Mouse (Mus musculus): ENCODE data around the gene Fads6. TPM values are rescaled to one million over a fixed set of nuclear protein-coding genes. Genes with fewer than 3 reads are reported as not detected.

The Fads6 gene
- 0.26 and 0.37 TPM in 2 replicates for polyA plus RNA-seq (2016; fragmentation: Nextera tagmentation; extraction: Ambion mirVana)

DNA sequence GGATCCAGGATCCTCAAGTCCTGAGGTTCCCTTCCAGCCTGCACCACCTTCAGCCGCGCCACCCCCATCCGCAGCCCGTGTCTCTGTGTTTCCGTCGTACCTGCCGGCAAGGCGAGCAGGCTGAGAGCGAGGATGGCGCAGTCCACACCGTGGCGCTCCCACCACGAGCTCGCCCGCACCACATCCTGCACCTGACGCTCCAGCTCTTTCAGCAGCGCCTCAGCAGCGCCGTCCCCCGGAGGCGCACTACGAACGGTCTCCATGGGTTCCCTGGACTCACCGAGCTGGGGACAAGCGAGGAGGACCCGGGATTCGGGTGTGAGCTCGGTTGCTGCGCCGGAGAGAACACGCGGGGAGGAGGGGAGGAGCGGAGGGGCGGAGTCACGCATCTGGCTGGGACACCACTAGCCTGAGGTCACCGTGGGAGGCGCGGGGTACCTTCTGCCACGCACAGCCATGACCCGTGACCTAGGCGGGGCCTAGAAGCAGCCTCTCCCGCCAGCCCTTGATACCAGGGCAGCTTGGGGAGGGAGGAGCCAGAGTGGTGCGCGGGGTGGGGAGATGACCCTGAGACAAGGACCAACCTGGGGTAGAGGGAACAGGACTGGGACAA, at the start of gene Fads6:
TSS of gene Fads6 (minus strand) at position 450 of the 613 bp plus-strand sequence.
- H3K27ac ChIP-seq: no peak within 1 kb of the TSS
- WGBS: under 1% methylated on average over 44 of the region's 44 CpGs

DNA sequence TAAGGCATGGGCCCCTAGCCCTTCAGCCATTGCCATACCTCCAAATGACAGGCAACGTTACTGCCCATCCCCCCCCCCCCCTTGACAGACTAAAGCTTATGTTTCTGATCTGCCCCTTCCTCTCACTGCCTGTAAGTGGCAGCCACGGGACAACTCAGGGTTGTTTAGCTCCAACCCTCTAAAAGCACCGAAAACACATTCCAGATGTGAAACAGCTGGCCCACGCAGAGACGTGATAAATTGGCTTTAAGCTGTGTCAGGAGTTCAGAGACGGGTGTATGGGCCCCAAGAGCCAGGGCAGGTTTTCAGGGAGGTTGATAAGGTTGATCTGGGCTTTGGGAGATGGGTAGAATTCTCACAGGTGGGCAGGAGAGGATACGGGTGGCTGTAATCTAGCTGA, 48.1 kb upstream of the Fads6 start:
- Histone ChIP-seq H3K27ac (no peak overlapping the region), H3K9ac (no peak overlapping the region), H3K4me3 (replicated peaks) (no peak overlapping the region), H3K4me1 (no peaks in the 10 kb centered on the region), H3K9me3 (no peaks in the 10 kb centered on the region), H3K36me3 (replicated peaks) (peaks cover 10% of the 10 kb centered on the region; the same call in 1 of the 2 replicates), H3K4me2 (no peak overlapping the region), H3K27me3 (peaks cover 45% of the 10 kb centered on the region)
- WGBS: 56% methylated on average over 7 of the region's 7 CpGs
- no peak for ATAC-seq (ENCODE audit: low FRiP score)

More for the DNA sequence above, at the start of gene Fads6:
- peaks cover 35% of the 10 kb centered on the region for H3K27me3 ChIP-seq
- peak; percentile 63 for ATAC-seq (ENCODE audit: low FRiP score)
- H3K4me1 ChIP-seq: peaks cover 11% of the 10 kb centered on the region
- H3K9ac ChIP-seq: peak within 1 kb of the TSS; percentile 61
- H3K4me2 ChIP-seq: peak within 1 kb of the TSS; percentile 88
- H3K4me3 ChIP-seq (replicated peaks): peak within 1 kb of the TSS; percentile 49
- H3K9me3 ChIP-seq: no peaks in the 10 kb centered on the region
- no peaks in the 10 kb centered on the region for H3K36me3 ChIP-seq (replicated peaks)

DNA sequence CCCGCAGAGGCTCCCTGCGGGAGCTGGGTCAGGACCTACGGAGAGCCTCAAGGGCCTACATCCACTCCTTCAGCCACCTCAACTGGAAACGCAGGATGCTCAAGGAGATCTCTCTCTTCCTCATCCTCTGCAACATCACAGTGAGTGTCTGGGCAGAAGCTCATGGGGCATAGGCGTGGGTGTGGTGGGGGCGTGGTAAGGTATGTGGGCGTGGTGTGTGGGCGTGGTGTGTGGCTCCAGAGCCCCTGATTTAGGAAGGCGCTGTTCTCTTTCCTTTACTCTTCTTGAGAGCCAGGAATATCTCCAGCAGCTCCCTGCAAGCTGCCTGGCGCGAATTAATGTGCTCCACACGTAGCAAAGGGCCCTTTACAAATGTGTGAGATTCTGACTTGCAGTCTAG, 47.5 kb upstream of the Fads6 start:
- WGBS: 13% methylated on average over 12 of the region's 12 CpGs
- Histone ChIP-seq H3K27ac (no peak overlapping the region), H3K4me3 (replicated peaks) (no peak overlapping the region), H3K4me1 (no peaks in the 10 kb centered on the region), H3K9ac (no peak overlapping the region), H3K27me3 (peaks cover 50% of the 10 kb centered on the region), H3K36me3 (replicated peaks) (peaks cover 6% of the 10 kb centered on the region; the same call in 1 of the 2 replicates), H3K4me2 (no peak overlapping the region), H3K9me3 (no peaks in the 10 kb centered on the region)
- no peak for ATAC-seq (ENCODE audit: low FRiP score)

DNA sequence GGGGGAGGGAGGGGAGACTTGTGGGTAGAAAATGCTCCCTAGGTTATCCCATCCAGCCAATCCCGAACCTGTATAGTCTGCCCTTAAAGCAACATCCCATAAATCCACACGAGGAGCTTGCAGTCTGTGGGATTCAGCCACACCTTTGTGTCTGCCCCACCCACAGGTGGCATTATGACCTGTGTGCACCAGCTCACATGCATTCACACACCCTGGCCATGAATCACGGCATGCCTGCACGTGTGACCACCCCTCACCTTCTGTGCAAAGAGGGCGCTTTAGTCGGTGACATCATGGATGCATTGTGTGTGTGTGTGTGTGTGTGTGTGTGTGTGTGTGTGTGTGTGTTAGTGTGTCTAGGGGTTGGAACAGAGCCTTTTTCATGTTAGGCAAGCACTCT, 44.4 kb upstream of the Fads6 start:
- no peaks in the 10 kb centered on the region for H3K36me3 ChIP-seq (replicated peaks)
- WGBS: 81% methylated on average over 6 of the region's 6 CpGs
- H3K4me2 ChIP-seq: no peak overlapping the region
- H3K27me3 ChIP-seq: peaks cover 57% of the 10 kb centered on the region
- no peaks in the 10 kb centered on the region for H3K9me3 ChIP-seq
- H3K4me1 ChIP-seq: no peaks in the 10 kb centered on the region
- no peak overlapping the region for H3K4me3 ChIP-seq (replicated peaks)
- no peak for ATAC-seq (ENCODE audit: low FRiP score)
- H3K9ac ChIP-seq: no peak overlapping the region
- H3K27ac ChIP-seq: no peak overlapping the region

DNA sequence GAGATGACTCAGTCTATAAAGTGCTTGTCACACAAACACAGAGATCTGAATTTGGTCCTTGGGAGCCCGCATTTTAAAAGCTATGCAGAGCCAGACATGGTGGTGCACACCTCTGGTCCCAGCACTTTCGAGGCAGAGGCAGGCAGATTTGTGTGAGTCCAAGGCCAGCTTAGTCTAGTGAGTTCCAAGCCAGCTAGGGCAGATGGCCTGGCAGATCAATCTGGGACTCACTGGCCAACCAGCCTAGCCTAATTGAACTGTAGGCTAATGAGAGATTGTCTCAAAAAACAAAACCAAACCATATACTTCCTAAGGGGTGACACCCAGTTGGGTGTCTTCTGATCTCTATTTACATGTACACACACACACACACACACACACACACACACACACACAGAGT, 43.8 kb upstream of the Fads6 start:
- Histone ChIP-seq H3K4me1 (no peaks in the 10 kb centered on the region), H3K4me3 (replicated peaks) (no peak overlapping the region), H3K27me3 (peaks cover 61% of the 10 kb centered on the region), H3K9me3 (no peaks in the 10 kb centered on the region), H3K36me3 (replicated peaks) (no peaks in the 10 kb centered on the region), H3K9ac (no peak overlapping the region), H3K27ac (no peak overlapping the region), H3K4me2 (no peak overlapping the region)
- ATAC-seq (ENCODE audit: low FRiP score): no peak
- WGBS: 77% methylated on average over 2 of the region's 2 CpGs

DNA sequence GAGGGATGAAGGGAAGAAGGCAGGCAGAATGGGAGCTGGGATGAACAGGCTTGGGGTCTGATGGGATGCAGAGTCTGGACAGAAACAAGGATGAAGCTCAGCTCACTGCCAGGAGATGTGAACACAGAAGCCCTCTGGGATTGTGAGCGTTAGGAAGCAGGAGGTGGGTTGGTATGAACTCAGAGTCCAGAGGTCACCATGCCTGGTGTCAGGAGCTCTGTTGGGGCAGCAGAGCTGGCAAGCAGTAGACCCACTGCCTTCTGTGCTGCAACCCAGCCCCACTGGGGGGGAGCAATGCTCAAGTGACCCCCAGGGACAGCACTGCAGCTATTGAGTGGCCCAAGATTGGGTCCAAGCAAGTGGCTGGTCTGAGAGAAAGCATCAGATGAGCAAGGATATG, 40.4 kb upstream of the Fads6 start:
- no peak overlapping the region for H3K27ac ChIP-seq
- no peak overlapping the region for H3K4me3 ChIP-seq (replicated peaks)
- no peak overlapping the region for H3K4me2 ChIP-seq
- H3K9ac ChIP-seq: no peak overlapping the region
- no peaks in the 10 kb centered on the region for H3K9me3 ChIP-seq
- peaks cover 77% of the 10 kb centered on the region for H3K27me3 ChIP-seq
- H3K4me1 ChIP-seq: peaks cover 11% of the 10 kb centered on the region
- no peak for ATAC-seq (ENCODE audit: low FRiP score)
- WGBS: 92% methylated on average over 1 of the region's 1 CpGs
- no peaks in the 10 kb centered on the region for H3K36me3 ChIP-seq (replicated peaks)

DNA sequence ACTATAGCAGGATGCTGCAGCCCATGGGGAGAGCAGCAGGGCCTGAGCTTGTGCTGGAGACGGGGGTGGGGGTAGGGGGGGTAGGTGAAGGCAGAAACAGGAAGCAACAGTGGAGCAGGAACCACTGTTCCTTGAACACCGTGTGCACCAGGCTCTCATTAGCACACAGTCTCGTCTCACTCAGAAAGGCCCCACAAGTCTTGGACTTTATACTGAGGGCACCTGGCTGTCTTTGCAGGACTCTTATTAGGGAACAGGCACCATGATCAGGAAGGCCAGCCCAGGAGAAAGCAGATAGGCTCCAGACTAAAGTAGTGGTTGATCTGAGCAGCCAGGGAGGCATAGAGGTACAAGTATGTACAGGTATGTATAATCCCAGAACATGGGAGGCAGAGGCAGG, 39.9 kb upstream of the Fads6 start:
- peaks cover 81% of the 10 kb centered on the region for H3K27me3 ChIP-seq
- H3K36me3 ChIP-seq (replicated peaks): no peaks in the 10 kb centered on the region
- no peak overlapping the region for H3K4me2 ChIP-seq
- peaks cover 11% of the 10 kb centered on the region for H3K4me1 ChIP-seq
- H3K27ac ChIP-seq: no peak overlapping the region
- H3K9me3 ChIP-seq: no peaks in the 10 kb centered on the region
- no peak for ATAC-seq (ENCODE audit: low FRiP score)
- WGBS: 53% methylated on average over 3 of the region's 3 CpGs
- H3K9ac ChIP-seq: no peak overlapping the region
- H3K4me3 ChIP-seq (replicated peaks): no peak overlapping the region

DNA sequence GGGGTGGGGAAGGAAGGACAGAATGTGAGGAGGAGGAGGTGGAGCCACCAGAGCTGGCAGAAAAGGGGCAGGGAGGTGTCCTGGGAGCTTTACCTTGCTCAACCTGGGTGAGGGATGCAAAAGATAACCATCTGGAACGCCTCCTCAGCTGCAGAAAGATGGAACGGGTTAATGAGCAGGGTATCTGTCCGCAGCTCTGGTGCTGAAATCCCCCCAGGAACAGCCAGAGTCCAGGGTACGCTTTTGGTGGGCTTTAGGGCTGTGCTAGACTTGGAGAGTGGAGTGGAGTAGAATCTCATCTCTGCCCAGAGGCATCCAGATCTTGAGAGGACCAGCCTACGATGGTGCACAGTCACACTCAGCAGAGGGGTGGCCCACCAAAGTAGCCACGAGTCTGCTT, 38.7 kb upstream of the Fads6 start:
- Histone ChIP-seq H3K27ac (no peak overlapping the region), H3K4me2 (no peak overlapping the region), H3K36me3 (replicated peaks) (no peaks in the 10 kb centered on the region), H3K9ac (no peak overlapping the region), H3K9me3 (no peaks in the 10 kb centered on the region), H3K27me3 (peaks cover 88% of the 10 kb centered on the region), H3K4me3 (replicated peaks) (no peak overlapping the region), H3K4me1 (peaks cover 11% of the 10 kb centered on the region)
- WGBS: 17% methylated on average over 6 of the region's 6 CpGs
- ATAC-seq (ENCODE audit: low FRiP score): no peak

DNA sequence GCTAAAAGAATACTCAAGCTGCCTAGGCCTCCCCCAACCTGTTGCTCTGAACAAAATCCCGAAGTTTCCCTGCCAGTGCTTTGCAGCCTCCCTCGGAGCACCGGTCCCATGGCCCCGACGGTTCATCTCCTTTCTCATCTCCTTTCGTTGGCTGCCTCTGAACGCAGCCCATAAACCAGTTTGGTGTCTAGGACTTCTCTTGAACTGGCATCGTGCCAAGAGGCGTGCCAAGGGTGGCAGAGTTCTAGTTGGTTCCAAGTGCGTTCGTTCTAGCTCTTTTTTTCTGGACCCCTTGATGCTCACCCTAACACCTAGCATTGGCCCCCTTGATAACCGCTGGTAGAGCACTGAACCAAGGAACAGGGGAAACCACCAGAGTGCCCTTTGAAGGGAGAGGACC, 37.8 kb upstream of the Fads6 start:
- Histone ChIP-seq H3K4me3 (replicated peaks) (no peak overlapping the region), H3K4me2 (no peak overlapping the region; the same call in 1 of the 2 replicates), H3K4me1 (peaks cover 11% of the 10 kb centered on the region), H3K9ac (no peak overlapping the region), H3K27ac (no peak overlapping the region), H3K9me3 (no peaks in the 10 kb centered on the region), H3K27me3 (peaks cover 83% of the 10 kb centered on the region), H3K36me3 (replicated peaks) (no peaks in the 10 kb centered on the region)
- WGBS: 57% methylated on average over 12 of the region's 12 CpGs
- no peak for ATAC-seq (ENCODE audit: low FRiP score)

DNA sequence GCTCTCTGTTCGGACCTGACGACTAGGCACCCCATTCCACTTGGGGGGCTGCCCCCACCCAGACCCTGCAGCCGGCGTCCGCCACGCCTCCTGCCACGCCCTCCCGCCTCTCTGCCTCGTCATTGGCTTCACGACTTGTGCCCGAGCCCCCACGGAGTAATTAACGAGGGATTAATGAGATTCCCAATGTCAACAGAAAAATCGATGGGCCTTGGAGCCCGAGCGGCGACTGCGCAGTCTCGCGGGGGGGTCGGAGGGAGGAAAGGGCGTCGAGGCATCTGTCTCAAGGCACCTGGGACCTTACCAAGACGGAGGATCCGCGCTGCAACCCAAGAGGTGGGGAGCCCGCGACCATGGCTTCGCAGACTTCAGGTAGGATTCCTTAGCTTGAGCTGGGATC, 37.1 kb upstream of the Fads6 start, which contains the start of gene Otop3:
TSS of gene Otop3 (plus strand) at position 201 of the 400 bp plus-strand sequence.
- Histone ChIP-seq H3K4me1 (peaks cover 11% of the 10 kb centered on the region), H3K4me3 (replicated peaks) (peak within 1 kb of the TSS; percentile 10), H3K27ac (no peak within 1 kb of the TSS), H3K4me2 (peak within 1 kb of the TSS; percentile 48), H3K9ac (no peak within 1 kb of the TSS), H3K9me3 (no peaks in the 10 kb centered on the region), H3K27me3 (peaks cover 80% of the 10 kb centered on the region), H3K36me3 (replicated peaks) (no peaks in the 10 kb centered on the region)
- no peak for ATAC-seq (ENCODE audit: low FRiP score)
- under 1% methylated on average over 29 of the region's 29 CpGs for WGBS

DNA sequence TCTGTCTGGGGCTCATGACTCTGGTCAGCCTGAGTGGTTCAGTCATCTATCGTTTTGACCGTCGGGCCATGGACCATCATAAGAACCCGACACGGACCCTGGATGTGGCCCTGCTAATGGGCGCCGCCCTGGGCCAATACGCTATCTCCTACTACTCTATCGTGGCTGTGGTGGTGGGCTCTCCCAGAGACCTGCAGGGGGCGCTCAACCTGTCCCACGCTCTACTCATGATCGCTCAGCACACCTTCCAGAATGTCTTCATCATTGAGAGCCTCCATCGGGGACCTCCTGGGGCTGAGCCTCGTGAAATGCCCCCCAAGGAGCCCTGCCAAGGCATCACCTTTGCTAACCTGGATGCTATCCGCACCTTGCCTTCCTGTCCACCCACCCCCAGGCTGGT, 31.9 kb upstream of the Fads6 start:
- Histone ChIP-seq H3K27me3 (peaks cover 67% of the 10 kb centered on the region), H3K9me3 (no peaks in the 10 kb centered on the region), H3K9ac (no peak overlapping the region), H3K27ac (no peak overlapping the region), H3K36me3 (replicated peaks) (no peaks in the 10 kb centered on the region), H3K4me3 (replicated peaks) (no peak overlapping the region), H3K4me1 (peaks cover 2% of the 10 kb centered on the region), H3K4me2 (no peak overlapping the region)
- WGBS: 72% methylated on average over 15 of the region's 15 CpGs
- ATAC-seq (ENCODE audit: low FRiP score): no peak

DNA sequence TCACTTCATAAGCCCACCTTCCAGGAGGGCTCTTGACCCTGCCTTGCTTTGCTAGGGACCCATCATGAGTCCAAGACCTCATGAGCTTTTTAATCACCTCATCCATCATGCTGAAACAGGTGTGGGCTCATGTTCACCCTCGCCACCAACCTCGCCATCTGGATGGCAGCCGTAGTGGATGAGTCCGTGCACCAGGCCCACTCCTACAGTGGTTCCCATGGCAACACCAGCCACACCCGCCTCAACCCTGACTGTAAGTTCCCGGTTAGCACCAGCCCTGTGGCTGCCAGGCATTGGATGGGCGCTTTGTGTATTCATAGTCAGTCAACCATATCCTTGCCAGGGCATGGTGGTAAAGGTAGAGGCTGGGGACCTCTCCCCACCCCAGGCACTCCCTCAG, 29.3 kb upstream of the Fads6 start:
- ATAC-seq (ENCODE audit: low FRiP score): no peak
- Histone ChIP-seq H3K4me1 (peaks cover 10% of the 10 kb centered on the region; the same call in 1 of the 2 replicates), H3K9me3 (no peaks in the 10 kb centered on the region), H3K4me2 (no peak overlapping the region), H3K4me3 (replicated peaks) (no peak overlapping the region), H3K9ac (no peak overlapping the region), H3K27ac (no peak overlapping the region), H3K27me3 (peaks cover 67% of the 10 kb centered on the region), H3K36me3 (replicated peaks) (no peaks in the 10 kb centered on the region)
- 76% methylated on average over 7 of the region's 7 CpGs for WGBS

DNA sequence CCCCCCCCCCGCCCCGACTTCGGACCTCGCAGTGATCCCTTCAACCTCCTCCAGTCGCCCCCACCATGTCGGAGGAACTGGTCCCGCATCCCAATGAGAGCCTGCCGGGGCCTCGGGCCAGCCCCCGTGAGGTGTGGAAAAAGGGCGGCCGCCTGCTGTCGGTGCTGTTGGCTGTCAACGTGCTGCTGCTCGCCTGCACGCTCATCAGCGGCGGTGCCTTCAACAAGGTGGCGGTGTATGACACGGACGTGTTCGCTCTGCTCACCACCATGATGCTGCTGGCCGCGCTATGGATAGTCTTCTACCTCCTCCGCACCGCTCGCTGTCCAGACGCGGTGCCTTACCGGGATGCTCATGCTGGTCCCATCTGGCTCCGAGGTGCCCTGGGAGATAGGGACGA, 25.9 kb upstream of the Fads6 start:
- Histone ChIP-seq H3K4me3 (replicated peaks) (no peak overlapping the region), H3K36me3 (replicated peaks) (no peaks in the 10 kb centered on the region), H3K27me3 (peaks cover 91% of the 10 kb centered on the region), H3K4me1 (peaks cover 28% of the 10 kb centered on the region), H3K27ac (no peak overlapping the region), H3K9ac (no peak overlapping the region), H3K4me2 (peak overlapping the region; percentile 19; the same call in 1 of the 2 replicates), H3K9me3 (no peaks in the 10 kb centered on the region)
- 23% methylated on average over 32 of the region's 32 CpGs for WGBS
- no peak for ATAC-seq (ENCODE audit: low FRiP score)

Data from forebrain, embryonic 12.5 days (tissue).